Mouse (Mus musculus) cerebellum, postnatal 36 days (tissue): ENCODE data around the gene Eng.
A peak's percentile ranks its signal among the peaks of the same experiment; 100 is the strongest.

Source experiments
- DNase-seq, 2 experiments: peaks; one replicate each; pipeline ENCODE4 v3.0.0; 2021 to 2022; ENCODE audit warnings: mixed read lengths in 2 of 2

Gene Eng

DNA sequence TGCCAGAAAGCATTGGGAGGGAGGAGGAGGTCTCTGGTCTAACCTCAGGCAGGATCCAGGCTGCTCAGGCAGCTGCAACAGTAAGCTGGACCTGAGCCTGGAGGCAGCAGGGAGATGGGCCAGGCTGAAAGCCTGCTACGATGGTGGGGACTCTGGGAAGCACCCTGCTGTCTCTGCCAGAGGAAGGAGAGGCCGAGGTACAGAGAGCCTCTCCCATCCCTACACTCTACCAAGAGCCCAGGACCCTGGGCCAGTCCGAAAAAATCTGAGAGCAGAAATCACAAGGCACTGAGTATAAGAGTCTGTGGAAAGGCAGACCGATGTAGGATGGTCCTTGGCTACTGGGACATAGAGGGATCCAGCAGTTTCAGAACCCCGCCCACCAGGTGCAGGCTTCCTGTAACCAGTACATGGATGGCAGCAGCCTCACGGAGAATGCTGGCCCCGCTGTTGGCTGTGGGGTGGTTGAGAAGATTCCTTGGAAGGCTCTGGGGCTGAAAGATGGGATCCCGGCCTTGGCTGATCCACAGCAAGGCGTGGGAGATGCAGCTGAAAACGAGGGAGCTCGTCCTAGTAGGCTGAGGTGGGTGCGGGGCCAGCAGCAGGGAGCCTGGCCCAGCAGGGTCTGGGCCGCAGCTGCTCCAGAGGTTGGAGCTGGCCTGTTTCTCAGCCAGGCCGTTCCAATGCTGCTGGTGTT is 36.5 kb downstream of the Eng start:
- no peak for DNase-seq

DNA sequence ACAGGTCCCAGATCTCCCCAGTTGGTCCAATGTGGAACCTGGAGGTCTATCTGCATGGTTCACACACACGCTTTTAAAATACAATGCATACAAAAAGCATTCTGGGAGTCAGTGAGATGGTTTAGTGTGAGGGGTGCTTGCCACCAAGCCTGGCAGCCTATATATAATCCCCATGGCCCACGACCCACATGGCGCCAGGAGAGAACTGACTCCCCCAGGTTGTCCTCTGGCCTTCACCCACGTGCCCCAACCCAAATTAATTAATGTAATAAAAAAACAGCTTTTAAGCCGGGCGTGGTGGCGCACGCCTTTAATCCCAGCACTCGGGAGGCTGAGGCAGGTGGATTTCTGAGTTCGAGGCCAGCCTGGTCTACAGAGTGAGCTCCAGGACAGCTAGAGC is 37.3 kb downstream of the Eng start:
- DNase-seq = no peak

DNA sequence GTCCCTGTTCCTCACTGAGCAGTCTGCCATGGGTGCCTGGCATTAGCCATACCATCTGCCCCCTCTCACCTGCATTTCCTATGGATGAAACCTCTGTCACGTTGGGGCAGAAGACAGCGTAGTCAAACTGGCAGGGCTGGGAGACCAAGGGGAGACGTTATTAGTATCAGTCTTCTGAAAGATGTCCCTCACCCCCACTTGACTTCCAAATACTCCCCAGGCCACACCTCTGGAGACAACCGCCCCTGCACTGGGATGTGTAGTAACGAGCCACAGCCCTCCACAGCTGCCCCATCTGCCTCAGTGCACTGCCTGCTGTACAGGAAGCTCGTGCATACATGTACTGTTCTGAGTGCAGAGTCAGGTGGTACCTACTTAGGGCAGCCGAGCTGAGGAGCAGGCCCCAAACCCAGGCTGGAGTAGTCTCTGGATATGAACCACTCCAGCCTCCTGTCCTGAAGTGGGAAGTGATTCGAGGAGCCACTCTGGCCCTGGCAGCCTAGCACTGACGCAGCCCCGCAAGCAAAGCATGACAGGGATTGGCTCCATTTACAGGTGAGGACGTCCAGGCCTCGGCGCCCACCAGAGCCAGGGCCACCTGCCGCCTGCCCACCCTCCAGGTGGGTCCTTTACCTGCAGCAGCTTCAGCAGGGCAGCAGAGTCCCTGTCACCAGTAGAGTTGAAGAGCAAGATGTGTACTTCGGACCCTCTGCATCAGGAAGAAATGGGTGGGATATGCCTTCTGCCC is 38.5 kb downstream of the Eng start:
- DNase-seq = no peak

DNA sequence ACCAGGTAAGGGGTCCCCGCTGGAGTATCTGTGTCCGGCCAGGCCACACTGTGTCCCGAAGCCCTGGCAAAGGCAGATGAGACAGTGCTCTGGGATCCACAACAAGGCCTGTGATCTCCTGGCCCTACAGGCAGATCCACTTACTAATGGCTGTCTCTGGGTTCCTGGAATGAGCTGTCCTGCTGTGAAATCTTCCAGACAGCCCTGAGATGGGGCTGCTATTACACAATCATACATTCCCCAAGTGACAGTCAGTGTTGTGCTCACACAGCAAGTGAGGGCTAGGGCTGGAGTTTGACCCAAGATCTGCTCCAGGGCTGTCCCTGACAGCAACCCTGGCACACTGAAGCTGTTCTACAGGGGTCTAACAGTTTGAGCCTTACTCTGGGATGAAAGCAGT is 39.4 kb downstream of the Eng start:
- no peak for DNase-seq

DNA sequence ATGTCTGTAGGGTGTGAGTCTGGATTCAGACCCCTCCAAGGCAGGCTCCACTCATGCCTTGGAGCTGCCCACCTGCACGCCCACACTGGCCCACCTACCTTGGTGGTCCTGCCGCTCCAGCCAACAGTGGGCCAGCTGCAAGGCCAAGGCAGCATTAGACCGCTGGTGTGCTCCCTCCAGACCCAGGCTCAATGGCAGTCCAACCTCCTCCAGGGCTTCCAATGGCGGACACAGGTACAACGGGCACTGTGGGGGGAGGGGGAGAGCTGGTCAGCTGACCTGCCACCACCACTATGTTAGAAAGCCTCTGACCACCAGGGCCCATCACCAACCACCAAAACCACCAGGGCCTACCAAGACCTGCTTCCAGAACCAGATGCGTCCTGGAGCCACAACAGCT is 40.2 kb downstream of the Eng start:
- no peak for DNase-seq

DNA sequence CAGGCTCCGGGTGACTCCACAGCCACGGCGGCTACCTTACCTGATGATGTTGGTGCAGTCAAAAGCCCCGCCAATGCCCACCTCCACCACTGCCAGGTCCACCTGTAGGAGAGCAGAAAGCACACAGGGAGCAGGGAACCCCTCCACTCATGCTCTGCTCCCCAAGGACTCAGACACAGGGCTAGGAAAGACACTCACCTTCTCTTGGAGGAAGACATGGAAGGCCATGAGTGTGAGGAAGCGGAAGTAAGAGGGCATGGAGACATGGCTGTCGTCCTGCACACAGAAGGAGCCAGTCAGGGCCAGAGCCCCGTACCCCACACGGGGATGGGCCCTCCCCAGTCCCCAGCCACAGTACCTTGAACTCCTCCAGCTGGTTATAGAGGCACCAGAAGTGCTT is 41.2 kb downstream of the Eng start:
- no peak for DNase-seq

DNA sequence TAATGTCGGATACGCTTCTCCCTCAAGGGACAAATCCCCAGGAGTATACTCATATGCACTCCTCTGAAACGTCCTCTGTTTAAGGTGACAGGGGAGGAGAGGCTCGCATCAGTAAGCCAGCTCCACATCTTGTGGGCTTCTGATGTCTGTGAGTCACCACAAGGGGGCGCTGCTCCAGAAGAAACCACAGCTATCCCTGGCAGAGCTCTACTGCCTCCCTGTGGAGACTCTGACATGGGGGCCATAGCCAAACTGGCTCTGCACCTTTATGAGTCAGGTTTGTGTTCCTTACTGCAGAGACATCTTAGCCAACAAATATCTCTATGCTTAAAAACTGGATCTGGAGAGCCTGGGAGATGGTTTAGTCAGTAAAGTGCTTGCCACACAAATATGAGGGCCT is 43.0 kb downstream of the Eng start:
- peak; percentile 91 to 93 for DNase-seq

DNA sequence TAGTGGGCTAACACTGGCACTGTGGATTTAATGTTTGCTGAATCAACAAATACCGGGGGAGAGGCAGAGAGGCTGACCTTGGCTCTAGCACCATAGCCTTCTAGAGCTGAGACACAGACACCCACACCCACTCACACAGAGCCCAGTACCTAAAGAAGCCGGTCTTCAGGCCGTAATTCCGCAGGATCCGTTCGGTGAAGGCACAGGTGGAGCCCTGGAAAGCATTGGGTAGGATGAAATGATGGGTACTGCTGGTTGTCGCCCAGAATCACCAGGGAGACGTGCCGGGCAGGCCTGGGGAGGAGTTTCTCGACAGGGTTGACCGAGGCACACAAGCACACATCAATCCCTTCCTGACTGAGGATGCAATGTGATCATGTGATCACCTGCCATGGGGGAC is 44.6 kb downstream of the Eng start:
- DNase-seq = no peak

DNA sequence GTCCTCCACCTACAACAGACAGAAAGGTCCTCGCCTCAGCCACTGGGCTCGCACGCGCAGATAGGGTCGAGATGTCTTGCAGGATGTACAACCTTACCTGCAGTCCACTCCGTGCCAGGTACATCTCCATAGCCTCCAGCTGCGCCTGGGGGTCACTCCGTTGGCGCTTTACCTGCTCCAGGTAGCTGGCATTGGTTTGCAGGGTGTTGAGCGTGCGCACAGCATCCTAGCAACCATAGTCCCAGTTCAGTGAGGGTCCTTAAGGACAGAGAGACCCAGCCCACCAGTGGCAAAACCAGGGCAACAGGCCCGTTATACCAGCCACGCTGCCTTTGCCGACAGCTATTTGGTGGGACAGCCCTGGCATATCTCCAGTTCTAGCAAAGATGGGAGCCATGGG is 46.1 kb downstream of the Eng start:
- no peak for DNase-seq

DNA sequence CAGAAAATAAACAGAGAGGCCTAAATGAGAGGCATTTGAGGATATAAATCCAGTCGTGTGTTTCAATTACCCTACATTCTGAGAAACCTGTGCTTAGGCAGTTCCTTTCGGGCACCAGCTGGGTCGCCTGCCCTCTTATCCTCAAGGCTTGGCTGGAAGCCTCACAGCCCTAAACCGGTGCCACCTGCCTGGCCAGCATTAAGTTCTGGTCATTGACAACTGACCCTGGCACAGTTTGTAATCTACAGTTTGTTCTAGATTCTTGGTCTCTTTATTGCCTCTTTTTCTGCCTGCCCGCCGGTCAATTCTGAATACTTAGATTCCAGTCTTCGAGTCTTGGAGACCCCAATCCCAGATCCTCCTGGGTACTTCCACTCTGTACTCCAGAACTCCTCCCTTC is 46.9 kb downstream of the Eng start:
- DNase-seq = no peak

DNA sequence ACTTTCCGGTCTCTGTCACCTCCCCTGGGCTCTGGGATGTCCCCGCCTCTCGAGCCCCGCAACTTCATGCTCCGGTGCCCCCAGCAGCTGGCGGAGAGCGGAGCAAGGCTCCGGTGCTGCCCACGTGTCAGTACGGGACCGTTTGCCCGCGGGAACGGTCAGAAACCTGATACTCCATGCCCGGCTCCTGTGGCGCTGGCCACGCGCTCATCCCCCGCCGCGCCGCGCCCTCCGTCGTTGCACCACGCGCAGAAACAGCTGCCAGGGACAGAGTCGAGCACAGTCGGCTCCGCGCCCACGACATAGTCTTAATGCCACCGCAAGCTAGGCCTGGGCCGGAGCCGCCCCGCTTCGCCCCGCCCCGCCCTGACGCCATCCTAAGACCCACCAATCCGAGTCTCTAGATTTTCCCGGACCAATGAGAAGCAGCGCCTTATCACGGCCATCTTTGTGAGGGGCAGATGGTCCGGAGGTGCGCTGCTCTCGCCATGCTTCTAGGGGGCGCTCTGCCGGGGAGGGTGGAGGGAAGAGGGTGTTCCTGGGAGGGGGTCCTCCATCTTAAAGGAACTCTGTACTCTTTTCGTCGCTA is 47.5 kb downstream of the Eng start:
- peak; percentile 89 to 94 for DNase-seq

DNA sequence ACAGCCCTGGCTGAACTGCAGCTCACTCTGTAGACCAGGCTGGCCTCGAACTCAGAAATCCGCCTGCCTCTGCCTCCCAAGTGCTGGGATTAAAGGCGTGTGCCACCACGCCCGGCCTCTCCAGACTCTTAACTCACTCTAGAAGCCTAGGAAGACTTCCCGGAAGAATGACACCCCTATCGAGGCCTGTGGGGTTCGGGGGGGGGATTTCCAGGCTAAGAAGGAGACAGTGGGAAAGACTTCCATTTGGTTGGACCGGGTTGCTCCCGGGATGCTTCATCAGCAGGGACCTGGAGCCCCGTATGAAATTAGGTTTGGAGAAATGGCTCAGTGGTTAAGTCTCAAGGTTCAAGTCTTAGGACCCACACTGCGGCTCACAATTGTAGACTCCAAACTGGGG is 48.3 kb downstream of the Eng start:
- no peak for DNase-seq

DNA sequence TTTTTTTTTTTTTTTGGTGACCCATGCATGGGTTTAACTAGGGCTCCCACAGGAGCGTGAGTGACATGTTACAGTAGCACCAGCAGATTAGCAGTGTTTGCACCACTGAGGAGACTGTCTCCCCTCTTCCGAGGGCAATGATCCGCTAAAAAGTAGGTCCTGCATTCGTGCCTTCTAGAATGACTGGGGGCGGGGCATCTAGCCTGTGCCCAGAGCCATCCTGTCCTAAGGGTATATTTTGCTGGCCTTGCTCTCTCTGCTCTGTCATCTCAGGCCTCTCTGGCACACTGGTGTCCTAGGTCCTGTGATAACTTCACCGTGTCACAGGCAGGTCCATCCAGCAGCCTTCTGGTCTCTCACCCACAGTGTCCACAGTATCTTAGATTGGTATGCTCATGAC is 53.3 kb downstream of the Eng start:
- no peak for DNase-seq

DNA sequence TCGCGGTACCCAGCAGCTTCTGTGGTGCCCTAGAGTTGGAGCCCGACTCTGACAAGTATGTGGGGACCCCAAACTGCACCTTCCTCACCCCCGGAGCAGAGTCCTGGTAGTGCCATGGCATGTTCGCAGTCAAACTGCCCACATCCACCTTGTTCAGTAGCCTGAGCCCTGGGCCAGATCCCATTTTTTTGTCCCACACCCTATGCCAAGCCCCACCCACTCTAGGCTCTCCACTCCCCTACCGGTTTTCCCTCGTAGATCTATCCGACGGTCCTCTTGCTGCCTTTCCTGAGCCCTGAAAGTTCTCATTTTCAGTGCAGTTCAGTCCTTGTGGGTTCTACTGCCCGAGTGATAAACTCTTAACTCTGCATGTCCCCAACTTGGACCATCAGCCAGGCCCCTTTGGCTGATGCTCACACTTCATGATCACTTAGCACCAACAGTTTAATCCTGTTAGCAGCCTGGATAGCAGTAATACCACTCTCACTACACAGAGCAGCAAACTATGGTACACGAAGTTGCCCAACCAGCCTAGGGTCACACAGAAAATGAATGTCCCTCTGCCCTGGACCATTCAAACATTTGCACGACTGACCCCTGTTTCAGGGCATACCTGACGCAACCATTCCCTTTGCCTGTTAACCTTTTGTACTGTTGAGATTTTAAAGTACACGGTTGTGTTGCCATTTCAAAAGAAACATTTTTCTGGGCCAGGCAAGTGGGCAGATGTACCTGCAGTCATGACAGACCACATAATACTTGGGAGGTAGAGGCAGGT is 54.8 kb downstream of the Eng start:
- DNase-seq = no peak

DNA sequence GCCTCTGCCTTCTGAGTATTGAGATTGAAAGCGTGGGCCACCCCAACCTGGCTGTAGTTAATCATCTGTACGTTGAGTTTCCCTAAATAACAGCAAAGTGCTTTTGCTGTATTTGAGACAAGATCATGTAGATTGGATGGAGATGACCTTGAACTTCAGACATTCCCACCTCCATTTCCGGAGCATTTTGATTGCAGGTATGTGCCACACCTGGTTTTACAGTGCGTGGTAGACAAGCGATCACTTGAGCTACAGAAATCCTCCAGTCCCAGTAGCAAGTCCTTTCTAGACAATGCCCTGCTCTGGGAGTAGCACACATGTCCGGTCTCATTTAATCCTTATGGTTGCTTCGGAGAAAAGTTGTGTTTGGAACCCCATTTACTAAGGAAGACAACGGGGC is 56.7 kb downstream of the Eng start:
- no peak for DNase-seq

DNA sequence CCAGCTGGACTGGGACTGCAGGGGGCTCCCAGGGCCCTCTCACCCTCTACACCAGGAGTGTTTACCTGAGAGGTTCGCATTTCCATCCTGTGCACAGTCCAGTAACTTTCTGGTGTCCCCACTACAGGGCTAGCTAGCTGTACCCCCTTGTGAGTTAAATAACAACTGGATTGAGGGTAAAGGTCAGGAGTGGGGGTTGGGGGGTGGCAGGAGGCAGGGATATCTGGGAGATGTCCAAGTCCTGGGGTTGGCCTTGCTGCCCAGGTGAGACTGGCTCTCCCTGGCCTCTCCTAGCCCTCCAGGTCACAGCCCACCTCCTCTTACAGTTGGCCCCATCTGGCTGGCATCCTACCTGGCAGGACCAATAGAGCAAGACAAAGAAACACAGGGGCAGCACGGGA is 57.6 kb downstream of the Eng start, which contains the start of gene Fpgs:
Fpgs (minus strand) TSS at position 125 of the 401 bp plus-strand sequence.
- DNase-seq = no peak

DNA sequence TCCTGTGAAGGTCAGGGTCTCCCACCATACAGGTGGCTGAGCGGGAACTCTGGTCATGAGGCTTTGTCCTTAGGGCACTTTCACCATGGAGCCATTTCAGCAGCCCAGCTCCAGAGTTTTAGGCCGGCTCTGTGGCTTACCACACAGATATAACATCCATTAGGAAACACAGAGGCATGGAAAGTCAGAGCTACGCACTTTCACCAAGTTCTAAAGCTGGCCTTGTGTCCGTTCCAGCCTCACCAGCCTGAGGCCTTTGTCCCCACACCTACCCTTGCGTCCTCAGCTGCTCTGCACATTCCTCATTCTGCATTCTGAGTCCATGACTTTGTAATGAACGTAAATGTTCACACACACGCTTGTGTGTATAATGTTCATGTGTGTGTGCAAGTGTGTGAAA is 58.6 kb downstream of the Eng start:
- no peak for DNase-seq

DNA sequence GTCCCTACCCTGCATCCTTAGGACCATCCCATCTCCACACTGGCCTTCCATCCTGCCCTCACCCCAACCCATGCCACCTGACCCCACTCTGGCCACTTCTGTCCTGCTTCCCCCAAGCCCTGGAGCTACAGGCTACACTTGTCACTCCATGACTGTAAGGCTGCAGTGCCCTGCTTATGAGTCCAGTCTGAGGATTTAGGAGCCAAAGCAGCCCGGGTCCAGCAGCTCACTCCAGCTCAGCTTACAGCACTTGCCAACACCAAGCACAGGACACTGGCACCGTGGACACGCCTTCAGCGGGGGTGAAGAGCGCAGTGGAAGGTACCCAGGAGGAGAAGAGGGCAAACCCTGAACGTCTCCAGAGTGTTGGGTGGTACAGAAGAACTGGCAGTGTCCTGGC is 60.6 kb downstream of the Eng start:
- no peak for DNase-seq

DNA sequence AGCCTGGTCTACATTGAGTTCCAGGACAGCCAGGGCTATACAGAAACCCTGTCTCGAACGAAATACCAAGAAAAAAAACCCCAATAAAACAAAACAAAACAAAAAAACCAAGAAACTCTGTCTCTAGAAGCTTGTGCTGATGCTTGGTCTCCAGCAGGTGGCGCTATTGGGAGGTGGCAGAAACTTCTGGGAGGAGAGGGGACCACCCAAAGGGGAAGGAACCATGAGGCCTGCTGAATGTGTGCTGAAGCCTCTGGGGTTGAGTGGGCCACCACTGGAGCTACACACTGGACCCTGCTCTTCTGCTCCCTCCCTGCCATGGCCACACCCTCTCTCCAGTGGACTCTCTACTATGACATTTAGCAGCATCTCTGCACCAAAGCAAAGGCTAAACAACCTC is 62.2 kb downstream of the Eng start:
- DNase-seq = peak; percentile 29 to 41

DNA sequence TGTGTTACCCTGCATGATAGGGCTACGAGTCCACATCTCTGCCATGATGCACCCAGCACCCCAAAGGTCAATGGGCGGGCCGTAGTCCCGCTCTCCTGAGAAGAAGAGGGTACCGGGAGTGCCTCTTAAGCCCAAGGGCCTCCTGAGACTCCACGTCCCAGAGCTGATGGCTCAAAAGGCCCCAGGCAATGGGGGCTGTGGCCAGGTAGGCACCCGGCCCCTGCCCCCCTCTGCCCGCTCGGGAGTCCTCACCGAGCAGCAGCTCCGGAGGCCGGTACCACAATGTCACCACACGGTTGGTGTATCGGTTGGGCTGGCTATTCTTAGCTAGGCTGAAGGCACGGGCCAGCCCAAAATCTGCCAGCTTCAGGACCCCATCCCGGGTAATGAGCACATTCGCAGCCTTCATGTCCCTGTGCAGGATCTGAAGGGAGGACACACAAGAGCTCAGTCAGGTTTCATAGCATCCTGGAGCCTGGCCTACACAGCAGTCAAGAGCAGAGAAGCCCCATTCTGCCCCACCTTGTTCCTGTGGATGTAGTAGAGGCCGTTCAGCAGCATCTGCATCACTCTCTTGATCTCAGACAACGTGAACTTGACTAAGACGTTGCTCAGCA is 63.2 kb downstream of the Eng start:
- no peak for DNase-seq

DNA sequence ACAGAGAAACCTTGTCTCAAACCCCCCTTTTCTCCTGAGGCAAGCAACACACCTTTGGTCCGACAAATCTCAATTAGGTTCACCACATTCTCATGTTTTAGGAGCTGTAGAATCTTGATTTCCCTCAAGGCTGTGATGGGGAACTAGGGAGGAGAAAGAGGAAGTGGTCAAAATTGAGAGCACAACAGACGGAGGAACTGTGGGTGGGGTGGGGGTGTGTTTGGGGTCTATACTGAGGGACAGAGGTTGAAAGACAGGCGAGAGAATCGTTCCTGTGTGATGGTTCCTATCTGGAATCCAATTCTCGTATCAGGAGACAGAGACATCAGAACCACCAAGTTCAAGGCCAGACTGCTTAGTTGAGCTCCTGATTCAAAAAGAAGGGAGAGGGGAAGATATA is 64.0 kb downstream of the Eng start:
- no peak for DNase-seq

DNA sequence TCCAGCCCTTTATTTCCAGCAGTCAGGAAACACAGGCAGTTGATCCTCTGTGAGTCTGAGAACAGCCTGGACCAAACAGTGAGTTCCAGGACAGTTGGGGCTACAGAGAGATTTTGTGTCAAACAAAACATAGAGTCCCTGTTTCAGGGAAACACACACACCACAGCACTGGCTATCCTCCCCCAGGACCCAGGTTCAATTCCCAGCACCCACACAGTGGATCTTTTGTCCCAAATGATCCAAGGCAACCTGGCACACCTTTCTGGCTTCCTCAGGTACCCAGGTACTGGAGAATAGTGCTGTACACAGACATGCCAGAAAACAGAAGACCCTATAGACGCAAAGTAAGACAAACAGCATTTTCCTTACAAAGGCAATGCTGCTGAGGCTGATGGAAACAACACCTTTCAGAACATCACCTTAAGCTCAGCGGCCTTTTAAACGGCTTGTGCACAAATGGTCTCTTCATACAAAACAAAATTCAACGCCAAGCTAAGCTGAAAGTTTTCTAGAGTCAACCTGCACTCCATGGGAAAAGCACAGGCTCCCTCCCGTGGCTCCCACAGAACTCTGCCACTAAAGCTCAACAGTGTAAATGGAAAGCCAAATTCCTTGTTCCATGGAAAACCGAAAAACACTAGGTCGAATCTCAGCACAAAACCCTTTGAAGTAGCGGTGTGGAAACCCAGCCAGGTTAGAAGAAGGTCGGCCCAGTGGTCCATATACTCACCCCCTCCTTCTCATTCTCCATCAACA is 65.1 kb downstream of the Eng start:
- DNase-seq = no peak
